Mouse (Mus musculus) gonadal fat pad, adult 2 months (tissue): ENCODE measurements at regions not wholly inside any gene's neighbourhood (a gene's known extent, or its start where the extent isn't known, plus 50 kb on each side); places are given as distances from the start of the nearest gene placed in this dataset.
"Not testable (repeated sequence)": the region's sequence is repeated elsewhere in the genome, so short reads cannot be mapped to it uniquely, and the experiment has no call there.

Experiments used
- DNase-seq: peaks from one replicate; pipeline ENCODE4 v3.0.0-alpha.2; 2012; ENCODE audit warnings: low read depth

DNA sequence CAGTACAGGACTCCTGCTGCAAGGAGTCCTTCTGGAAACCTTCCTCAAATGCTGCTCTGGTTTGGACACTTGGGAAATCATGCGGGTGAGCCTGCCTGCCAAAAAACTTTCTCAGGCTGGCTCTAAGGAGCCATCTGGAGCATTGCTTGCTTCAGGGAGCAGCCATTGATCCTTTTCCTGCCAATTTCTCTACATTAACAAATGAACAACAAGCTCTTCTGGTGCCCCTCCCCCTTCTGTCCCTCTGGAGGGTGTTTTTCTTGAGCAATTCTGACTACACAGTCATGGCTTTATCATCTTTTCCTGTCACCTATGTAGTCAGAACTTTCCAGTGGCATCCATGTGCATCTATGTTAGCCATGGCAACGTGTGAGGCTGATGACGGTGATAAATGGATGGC is 84.5 kb downstream of the Fam43a start:
- DNase-seq: no peak

DNA sequence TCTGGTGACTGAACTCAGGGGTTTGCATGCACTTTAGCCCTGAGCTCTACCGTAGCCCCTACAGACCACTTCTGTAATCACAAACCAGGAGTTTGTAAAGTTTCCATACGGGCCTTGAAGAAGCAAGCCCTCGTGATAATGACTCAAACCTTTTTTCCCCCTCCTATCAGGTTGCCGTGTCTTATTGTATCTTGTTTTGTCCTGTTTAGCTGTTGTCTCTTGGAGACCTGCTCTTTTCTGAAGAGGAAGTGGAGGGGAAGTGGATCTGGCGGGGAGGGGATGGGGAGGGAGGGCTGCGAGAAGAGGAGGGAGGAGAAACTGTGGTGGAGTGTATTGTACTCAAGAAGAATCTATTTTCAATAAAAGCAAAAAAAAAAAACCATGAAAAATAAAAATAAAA is 87.0 kb downstream of the Fam43a start:
- DNase-seq: no peak

DNA sequence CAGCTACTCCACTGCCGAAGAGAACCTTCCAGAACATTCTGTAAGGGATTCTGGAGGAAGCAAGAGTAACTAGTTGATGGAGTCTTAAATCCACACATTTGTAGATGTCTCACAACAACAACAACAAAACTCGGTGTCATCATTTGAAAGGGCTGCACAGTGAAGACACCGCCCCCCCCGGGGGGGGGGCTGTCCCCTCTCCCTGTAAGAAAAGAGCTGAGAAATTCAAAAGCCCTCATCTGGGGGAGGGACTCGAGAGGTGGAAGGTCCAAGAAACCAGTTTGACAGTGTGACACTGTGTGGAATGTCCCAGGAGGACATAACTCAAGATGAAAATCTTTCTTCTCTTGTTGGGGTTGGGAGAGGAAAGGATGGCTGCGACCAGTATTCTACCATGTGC is 87.7 kb downstream of the Fam43a start:
- DNase-seq: no peak

DNA sequence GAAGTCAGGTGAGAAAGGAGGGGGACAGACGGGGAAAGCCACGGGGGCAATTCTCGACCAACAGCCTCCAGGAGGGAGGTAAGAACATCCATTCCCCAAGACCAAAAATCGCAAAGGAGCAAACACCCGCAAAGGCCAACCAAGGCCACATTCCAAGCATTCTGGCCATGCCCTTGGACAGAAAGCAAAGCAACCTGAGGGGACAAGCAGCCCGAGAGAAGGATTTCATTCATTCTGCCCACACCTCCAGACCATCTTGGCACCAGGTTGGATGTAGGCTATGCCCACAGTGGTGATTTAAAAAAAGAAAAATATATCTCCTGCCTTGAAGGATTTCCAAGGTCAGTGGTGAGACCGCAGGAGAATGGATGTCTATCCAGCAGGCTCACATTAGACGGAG is 88.2 kb downstream of the Fam43a start:
- no peak for DNase-seq

DNA sequence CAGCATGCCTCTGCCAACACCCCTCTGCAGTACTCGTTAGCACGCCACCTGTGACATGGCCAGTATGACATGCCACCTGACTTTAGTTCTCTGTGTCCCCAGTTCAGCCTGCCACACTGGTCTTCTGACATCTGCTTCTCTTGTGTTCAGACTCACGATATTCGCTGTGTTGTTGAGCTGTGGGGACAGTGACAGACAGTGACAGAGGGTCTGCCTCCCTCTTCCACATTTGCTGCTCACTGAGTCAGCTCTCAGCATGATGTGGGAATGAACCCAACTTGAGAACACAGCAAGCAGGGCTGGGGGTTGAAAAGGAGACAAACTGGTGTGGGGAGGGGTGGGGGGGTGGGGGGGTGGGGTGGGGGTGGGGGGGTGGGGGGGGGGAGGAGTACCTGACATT is 91.0 kb downstream of the Fam43a start:
- no peak for DNase-seq

DNA sequence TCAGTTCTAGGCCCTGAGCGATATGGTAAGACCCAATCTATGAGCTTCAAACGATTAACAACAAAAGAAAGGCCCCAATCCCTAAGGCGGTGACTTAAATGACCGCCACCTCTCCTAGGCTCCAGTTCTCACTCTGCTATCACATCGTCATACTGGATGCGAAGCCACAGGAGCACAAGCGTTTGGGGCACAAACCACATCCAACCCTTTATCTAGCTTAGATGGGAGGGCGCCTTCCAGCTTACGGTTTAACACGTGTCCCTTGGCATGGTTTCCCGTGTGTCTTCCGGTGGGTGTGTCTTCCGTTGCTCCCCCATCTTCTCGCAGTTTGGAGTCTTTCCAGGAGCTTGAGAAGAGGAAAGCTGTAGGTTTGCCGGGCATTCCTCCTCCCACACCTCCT is 92.4 kb downstream of the Fam43a start:
- DNase-seq: no peak

DNA sequence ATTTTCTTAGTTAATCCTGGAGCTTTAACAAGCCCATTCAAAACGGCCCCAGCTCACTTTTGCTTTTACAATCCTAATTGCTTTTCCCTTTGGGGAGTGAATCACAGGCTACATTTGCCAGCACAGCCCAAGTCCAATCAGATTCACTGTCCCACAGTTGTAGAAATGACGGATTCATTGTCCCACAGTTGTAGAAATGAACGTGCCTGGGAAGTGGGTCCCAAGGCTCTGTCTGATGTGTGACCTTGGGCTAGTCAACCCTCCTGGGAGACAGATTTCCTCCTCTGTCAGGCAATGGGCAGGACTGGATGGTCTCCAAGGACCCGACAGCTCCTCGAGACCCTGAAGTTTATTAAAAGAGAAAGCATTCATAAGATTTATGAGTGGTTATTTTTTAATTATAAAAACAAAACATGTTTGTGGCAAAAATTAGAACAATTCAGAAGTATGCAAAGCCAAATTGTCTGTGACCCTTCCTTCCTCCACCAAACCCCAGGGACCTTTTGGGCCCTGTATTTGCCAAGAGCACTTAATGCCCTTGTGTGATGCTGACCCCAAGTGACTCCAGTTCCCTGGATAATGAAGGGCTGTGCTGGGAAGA is 93.1 kb downstream of the Fam43a start:
- no peak for DNase-seq

DNA sequence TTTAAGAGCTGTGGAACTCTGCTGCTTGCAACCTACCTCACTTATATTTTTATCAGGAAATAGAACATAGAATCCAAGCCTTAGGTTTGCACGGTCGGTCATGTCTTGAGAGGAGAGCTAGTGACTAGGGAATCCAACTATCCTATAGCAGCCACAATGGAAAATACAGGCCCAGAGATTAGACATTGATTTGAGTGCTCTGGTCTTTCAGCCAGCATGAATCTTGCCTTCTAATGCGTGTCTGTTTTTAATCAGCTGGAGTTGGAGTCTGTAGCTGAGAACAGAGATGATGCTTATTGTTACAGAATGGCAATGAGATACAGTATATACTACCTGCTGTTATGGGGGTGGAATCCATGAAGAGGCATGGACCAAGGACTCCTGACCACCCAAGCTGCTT is 93.7 kb downstream of the Fam43a start:
- no peak for DNase-seq

DNA sequence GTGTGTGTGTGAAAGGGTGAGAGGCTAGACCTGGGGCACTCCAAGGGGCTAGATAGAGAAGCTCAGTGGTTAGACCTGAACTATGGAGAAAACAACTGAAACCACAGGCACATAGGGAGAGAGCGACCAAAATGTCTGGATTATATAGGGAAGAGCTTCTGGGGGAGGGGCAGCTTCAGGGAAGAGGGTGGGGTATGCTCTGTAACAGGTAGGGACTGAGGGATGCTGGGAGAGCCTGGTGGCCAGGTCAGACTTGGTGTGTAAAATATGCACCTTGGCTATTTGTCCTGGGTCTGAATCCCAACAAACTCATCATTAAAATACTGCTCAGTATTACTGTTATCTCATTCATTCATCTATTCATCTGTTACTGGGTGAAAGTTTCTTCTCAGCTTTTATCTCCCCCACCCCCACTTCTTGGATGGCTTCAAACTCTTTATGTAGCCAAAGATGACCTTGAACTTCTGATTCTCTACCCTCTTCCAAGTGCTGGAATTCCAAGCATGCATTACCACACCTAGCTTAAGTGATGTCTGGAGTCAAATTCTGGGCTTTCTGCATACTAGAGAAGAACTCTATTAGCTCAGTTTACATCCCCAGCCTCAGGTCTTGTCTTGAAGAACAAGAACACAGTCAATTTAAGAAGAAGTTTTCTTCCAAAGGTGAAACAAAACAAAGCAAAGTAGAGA is 94.5 kb downstream of the Fam43a start:
- no peak for DNase-seq

DNA sequence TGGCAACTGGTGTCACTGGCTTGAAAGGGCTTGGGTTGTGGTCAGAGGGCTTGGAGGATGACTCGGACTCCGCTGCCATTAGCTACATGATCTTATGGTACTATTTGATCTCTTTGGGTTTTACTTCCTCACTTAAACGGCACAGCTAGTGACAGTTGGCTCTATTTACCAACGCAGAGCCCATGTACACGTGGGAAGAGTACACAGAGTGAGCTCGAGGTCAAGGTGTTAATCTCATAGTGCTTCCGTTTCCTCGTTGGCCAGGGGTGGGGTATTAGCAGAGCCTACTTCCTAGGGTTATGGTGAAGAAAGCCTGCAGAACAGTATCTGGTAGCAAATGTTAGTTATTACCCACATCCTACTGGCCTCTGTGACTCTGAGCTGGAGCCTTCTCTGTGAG is 96.2 kb downstream of the Fam43a start:
- no peak for DNase-seq

DNA sequence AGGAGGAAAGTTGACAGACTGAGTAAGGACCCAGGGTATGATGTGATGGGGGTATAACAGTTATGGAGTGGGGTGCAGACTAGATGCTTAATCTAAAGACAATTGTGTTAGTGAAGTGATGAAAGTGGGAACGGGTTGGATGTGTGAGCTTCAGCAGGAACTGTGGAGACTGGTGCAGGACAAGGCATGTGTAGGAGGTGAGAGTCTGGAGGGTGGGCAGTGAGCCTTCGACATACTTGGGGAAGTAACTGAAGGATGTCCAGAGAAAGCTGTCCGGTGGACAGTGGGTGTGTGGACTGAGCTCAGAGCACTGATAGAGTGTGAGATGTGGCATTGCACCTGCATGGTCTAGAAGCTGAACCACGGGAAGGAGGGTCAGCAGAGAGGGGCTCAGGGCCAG is 97.7 kb downstream of the Fam43a start:
- no peak for DNase-seq

DNA sequence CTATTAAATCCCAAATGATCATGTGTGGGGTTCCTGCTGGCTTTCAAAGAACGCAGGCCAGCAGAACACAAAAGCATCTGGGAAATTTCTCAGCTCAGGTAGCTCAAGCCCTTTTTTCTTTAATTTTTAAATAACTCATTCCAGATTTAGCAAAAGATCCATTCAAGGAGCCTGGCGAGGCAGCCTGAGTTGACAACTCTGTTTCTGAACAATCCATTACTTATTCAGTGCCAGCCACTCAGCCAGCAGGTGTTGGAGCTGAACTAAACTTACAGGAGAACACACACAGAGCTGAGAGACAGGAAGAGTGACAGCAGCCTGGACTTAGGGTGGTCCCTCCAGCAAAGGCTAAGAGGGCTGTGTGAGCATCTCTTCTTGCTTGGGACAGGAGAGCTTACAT is 98.3 kb downstream of the Fam43a start:
- no peak for DNase-seq

DNA sequence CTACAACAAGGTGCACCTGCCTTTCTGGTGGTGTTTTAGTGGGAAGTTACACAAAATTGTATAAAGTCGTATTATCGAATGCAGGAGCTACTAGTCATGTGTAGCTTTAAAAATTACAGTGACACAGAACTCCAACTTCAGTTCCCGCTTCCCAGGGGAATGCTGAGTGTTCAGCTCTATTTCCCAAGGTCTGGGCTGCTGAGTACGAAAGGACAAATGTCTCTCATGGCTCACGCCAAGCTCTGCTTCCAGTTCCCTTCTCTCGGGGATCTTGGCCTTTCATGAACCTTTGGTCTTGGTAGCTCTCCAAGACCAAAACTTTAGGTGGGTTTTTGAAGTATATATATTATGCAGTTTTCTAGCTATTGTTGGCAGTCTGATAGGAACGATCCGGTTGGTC is 104.3 kb downstream of the Fam43a start:
- DNase-seq: no peak

DNA sequence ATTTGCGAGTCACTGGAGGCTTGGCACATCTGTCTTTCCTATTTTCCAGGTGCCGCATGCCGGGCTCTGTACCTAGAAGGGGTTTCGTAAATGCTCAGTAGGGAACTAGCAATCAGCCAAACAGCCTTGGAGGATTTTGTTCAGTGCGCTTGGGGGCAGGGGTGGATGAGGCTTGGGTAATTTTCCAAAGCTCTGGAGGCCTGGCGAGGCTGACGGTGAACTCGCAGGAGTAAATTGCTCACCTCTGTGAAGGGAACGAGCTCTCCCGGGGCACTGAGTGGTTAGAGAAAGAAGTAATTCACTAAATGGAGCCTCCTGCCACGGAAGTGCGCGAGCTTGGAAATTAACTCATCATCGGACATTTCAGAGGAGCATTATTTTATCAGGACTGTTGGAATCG is 110.0 kb downstream of the Fam43a start:
- DNase-seq: no peak

DNA sequence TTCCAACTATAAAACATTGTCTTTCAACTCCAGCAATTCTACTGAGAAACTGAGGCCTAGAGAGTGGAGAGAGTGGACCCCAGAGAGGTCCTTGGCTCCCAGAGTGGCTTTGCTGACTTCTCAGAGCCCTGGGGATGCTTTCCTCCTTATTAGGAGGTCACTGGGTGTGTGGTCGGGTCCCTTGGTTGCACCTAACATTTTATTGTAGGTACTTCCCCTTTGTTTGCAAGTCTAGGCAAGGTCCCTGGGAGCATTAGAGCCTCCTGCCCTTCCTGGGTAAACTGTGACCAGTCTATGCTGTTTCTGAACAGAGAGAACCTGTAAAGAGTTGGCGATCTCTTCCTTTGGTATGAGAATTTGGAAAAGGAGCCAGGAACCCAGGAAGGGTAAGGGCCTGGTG is 110.5 kb downstream of the Fam43a start:
- DNase-seq: no peak

DNA sequence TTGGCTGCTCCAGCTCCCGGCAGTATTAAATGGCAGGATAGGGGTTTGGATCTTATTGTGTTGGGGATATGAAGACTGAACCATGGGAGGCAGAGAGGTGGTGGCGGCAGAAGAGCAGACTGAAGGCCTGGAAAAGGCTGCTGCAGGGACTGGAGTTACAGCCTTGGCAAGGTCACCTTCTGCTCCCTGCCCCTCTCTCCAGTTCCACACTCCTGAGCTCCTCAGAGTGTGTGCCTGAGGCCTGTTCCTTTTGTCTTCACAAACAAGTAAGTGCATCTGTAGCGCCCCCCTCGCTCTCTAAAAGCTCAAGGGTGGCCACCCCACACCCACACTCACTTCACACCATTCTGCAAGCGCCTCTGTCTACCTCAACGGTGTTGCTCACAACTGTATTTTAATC is 113.0 kb downstream of the Fam43a start:
- DNase-seq: no peak

DNA sequence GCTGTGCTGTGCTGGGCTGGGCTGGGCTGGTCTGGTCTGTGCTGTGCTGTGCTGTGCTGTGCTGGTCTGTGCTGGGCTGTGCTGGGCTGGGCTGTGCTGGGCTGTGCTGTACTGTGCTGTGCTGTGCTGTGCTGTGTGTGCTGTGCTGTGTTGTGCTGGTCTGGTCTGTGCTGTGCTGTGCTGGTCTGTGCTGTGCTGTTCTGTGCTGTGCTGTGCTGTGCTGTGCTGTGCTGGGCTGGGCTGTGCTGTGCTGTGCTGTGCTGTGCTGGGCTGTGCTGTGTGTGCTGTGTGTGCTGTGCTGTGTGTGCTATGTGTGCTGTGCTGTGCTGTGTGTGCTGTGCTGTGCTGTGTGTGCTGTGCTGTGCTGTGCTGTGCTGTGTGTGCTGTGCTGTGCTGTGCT is 118.1 kb downstream of the Fam43a start:
- DNase-seq: not testable (repeated sequence)

DNA sequence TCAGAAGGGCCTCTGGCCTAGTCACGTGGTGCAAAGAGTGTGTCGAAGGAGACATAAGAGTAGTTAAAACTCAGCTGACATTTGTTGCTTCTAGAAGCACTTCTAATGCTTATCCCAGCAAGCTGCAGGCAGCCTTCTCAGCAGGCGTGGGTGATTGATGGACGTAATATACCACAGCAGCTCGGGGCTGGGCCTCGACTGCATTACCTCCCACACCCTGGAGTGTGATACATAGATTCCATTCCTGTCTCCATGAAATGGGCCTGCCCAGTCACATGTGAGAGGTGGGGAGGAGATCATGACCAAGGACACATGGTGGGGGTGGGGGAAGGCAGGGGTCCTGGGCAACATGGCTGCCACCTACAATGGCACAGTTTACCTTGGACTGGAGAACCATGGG is 121.3 kb downstream of the Fam43a start:
- DNase-seq: no peak

DNA sequence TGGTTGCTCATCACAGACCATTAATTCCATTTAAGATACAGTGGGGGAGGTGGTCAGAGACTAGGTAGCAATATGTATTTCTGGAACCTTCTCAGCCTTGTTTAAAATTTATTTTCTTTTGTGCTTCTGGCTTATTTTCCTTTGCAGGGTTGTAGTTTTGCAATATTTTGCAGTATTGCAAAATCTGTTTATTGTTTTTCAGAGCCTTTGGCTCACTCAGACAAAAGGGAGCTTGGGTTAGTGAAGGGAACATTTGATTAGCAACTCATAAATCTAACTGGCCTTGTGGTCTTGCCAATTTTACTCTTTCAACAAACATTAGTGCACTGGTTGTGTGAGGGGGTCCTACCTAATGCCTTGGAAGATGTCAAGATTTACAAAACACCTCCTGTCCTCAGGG is 121.7 kb downstream of the Fam43a start:
- no peak for DNase-seq

DNA sequence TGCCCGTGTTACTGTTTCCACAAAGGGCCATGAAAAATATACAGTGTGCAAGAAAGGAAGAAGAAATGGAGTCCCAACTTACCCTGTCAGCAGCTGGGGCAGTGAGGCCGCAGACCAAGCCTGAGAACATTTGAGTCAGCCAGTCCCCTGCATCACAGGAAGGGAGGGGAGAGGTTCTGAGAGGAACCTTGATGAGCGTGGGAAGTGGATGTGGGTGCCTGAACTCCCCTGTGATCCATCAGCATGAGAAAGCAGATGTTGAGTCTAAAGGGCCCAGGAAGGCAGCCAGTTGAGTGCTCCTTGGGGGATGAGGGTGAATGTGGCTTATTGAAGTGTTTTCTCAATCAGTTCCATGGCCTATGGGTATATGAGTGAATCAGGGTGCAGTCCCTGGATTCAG is 122.8 kb downstream of the Fam43a start:
- DNase-seq: no peak

DNA sequence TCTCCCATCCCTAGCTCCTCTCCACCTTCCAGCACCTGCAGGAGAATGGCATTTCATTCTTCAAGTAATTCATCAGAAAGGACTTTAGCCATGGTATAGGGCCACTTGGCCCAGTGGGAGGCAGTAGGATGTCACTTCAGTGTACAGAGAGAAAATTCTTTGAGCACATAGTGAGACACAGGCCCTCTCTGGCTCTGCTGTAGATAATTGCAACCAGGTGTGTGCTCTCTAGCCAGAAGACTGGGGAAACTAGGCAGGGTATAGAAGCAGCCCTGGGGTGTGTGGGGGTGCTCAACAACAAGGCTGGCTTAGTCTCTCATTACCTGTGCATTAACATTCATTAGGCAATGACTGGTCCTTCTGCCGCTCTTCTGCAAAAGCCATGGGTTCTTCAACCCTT is 125.1 kb downstream of the Fam43a start:
- DNase-seq: no peak

DNA sequence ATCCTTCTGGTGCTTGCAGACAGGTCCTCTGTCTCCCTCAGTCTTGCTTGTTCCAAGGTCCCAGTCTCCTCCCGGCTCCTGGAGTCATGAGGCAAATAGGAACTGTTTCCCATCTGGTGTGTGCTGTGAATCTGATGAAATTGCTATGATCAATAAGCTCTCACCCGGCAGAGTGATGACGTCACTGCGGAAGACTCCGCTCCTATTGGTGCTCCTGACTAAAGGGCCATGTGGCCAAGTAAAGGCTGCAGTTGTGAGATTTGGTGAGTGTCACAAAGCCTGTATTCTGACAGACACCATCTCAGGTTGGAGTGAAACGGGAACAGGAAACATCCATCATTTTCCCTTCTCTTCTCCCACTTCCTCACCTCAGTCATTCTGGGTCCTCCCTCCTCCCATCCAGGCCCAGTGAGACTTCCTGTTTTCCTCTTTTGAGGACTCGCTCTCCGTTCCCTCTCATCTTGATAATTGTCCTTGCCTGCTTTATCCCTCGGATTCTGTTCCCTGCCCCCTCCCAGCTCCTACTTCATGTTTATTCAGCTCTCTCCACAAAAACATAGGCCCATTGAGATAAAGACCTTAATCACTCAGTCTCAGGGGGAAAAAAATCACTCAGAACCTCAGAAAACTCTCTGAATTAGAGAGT is 133.4 kb downstream of the Fam43a start:
- no peak for DNase-seq

DNA sequence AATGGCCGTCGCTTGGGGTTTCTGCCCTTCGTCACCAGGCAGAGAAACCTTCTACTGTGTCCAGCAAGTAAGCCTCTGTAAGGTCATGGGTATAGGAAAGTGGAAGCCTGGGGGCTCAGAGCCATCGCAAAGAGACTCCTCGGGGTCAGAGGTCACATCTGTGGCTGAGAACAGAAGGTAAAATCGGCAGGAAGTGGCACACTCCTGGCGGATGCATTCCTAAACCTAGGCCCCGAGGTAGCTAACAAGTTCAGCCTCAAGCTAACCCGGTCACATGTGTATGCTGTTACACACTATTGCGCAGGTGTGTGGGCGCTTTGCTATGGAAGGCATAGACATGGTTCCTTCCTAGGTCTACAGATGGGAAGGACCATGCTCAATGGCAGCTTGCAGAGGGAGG is 134.0 kb downstream of the Fam43a start:
- DNase-seq: no peak

DNA sequence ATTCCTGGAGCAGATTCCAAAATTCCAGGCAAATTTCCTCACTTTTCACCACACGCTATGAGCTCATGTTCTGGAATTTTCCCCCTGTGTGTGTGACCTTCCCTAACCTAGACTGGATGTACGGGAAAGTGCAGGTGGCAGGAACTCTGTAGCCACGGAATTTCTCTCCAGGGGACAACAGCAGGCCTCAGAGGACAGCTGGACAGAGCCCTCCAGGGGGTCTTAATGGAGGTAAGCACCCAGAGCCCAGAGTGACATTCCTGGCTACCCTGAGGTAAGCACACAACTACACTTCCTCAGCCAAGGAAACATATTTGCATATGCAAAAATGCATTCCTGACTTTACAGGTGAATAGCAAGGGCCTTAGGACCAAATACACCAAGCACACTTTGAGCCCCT is 135.8 kb downstream of the Fam43a start:
- no peak for DNase-seq
